Mouse (Mus musculus) CH12.LX (cell line): ENCODE results near the gene Tspan17. TPM values are rescaled to one million over a fixed set of nuclear protein-coding genes. Genes with fewer than 3 reads are reported as not detected.

Experiments used
- DNase-seq: peaks from one replicate; pipeline ENCODE4 v3.0.0-alpha.2; 2013; ENCODE audit errors: extremely low read depth
- H3K27ac ChIP-seq: 2 replicates; pipeline ENCODE4 v1.5.1; 2012; ENCODE audit warnings: low read depth, mild to moderate bottlenecking, control low read depth, moderate library complexity; ENCODE audit not compliant: insufficient read depth
- H3K27me3 ChIP-seq: replicated peaks from 2 replicates; pipeline ENCODE3; 2012; ENCODE audit warnings: inconsistent platforms
- H3K36me3 ChIP-seq, 2 experiments: replicated peaks in 1 of 2; 2 replicates each; pipeline versions ENCODE3 to v1.6.1; 2012; ENCODE audit warnings: inconsistent platforms in 1 of 2, low read length in 1 of 2, mild to moderate bottlenecking in 1 of 2, mixed read lengths in 1 of 2, moderate library complexity in 1 of 2; ENCODE audit not compliant: control insufficient read depth in 1 of 2, insufficient read depth in 1 of 2
- H3K4me1 ChIP-seq, 2 experiments: 2 replicates each; pipeline ENCODE4 v1.6.1; 2012; ENCODE audit warnings: inconsistent platforms in 1 of 2, moderate library complexity in 1 of 2; ENCODE audit not compliant: insufficient read depth in 2 of 2, control insufficient read depth in 1 of 2
- H3K4me2 ChIP-seq: 2 replicates; pipeline ENCODE4 v1.6.1; 2012; ENCODE audit warnings: low read depth, mild to moderate bottlenecking, control low read depth; ENCODE audit not compliant: poor library complexity, insufficient read depth, severe bottlenecking
- H3K4me3 ChIP-seq, 3 experiments: fragments of 150-350 bp in 1 of 3; sonication (generic) in 1 of 3; replicated peaks in 1 of 3; 2 replicates each; pipeline versions ENCODE3 to v1.5.1; 2011 to 2012; ENCODE audit warnings: low read depth in 2 of 3, low read length in 2 of 3, mild to moderate bottlenecking in 2 of 3, moderate library complexity in 2 of 3, control low read depth in 1 of 3, improper control_type of control experiment in 1 of 3, inconsistent platforms in 1 of 3, mixed read lengths in 1 of 3; ENCODE audit not compliant: poor library complexity in 1 of 3
- H3K79me2 ChIP-seq: replicated peaks from 2 replicates; pipeline ENCODE4 v1.6.1; 2012; ENCODE audit warnings: mild to moderate bottlenecking, moderate library complexity; ENCODE audit not compliant: control insufficient read depth, poor library complexity, insufficient read depth, severe bottlenecking; ENCODE audit errors: extremely low read depth
- H3K9ac ChIP-seq: 2 replicates; pipeline ENCODE4 v1.6.1; 2012; ENCODE audit warnings: low read depth, mild to moderate bottlenecking, control low read depth, moderate library complexity; ENCODE audit not compliant: insufficient read depth
- H3K9me3 ChIP-seq: replicated peaks from 2 replicates; pipeline ENCODE3; 2012; ENCODE audit warnings: low read length, inconsistent platforms, mixed read lengths
- CHD2 ChIP-seq: IDR thresholded peaks from 2 replicates; pipeline ENCODE4 v1.6.1; 2011; ENCODE audit warnings: low read length, improper control_type of control experiment
- CTCF ChIP-seq, 2 experiments: IDR thresholded peaks in 1 of 2; conservative IDR thresholded peaks in 1 of 2; 2 replicates each; pipeline ENCODE4 v1.5.1; 2011 to 2012; ENCODE audit warnings: low read depth in 2 of 2, low read length in 2 of 2, improper control_type of control experiment in 1 of 2, inconsistent platforms in 1 of 2, mild to moderate bottlenecking in 1 of 2, moderate library complexity in 1 of 2
- ETS1 ChIP-seq: conservative IDR thresholded peaks from 2 replicates; pipeline ENCODE4 v1.6.1; 2012; ENCODE audit warnings: low read depth, mild to moderate bottlenecking, inconsistent platforms, low read length, improper control_type of control experiment, moderate library complexity
- HCFC1 ChIP-seq: IDR thresholded peaks from 2 replicates; pipeline ENCODE4 v1.6.1; 2012; ENCODE audit warnings: low read depth, mild to moderate bottlenecking, inconsistent platforms, low read length, improper control_type of control experiment
- JUN ChIP-seq: IDR thresholded peaks from 2 replicates; pipeline ENCODE4 v1.6.1; 2011; ENCODE audit warnings: low read depth, mild to moderate bottlenecking, low read length, improper control_type of control experiment, moderate library complexity; ENCODE audit not compliant: insufficient read depth
- KAT2A ChIP-seq: IDR thresholded peaks from 2 replicates; pipeline ENCODE4 v1.6.1; 2012; ENCODE audit warnings: low read length, improper control_type of control experiment, inconsistent platforms; ENCODE audit not compliant: insufficient replicate concordance
- MAZ ChIP-seq: IDR thresholded peaks from 2 replicates; pipeline ENCODE4 v1.6.1; 2012; ENCODE audit warnings: low read depth, mild to moderate bottlenecking, inconsistent platforms, low read length, improper control_type of control experiment, moderate library complexity
- MXI1 ChIP-seq: IDR thresholded peaks from 2 replicates; pipeline ENCODE4 v1.6.1; 2011; ENCODE audit warnings: mild to moderate bottlenecking, low read depth, low read length, improper control_type of control experiment
- NRF1 ChIP-seq: IDR thresholded peaks from 2 replicates; pipeline ENCODE4 v1.6.1; 2014; ENCODE audit warnings: low read depth, mild to moderate bottlenecking, inconsistent platforms, low read length, improper control_type of control experiment, moderate library complexity
- PAX5 ChIP-seq: IDR thresholded peaks from 2 replicates; pipeline ENCODE4 v1.6.1; 2012; ENCODE audit warnings: low read length, inconsistent platforms, mixed read lengths
- RAD21 ChIP-seq: IDR thresholded peaks from 2 replicates; pipeline ENCODE4 v1.6.1; 2011; ENCODE audit warnings: low read depth, mild to moderate bottlenecking, low read length, improper control_type of control experiment, moderate library complexity
- RCOR1 ChIP-seq: conservative IDR thresholded peaks from 2 replicates; pipeline ENCODE4 v1.6.1; 2012; ENCODE audit warnings: low read depth, mild to moderate bottlenecking, inconsistent platforms, low read length, improper control_type of control experiment
- SIN3A ChIP-seq: IDR thresholded peaks from 2 replicates; pipeline ENCODE4 v1.6.1; 2012; ENCODE audit warnings: low read length, improper control_type of control experiment, inconsistent platforms
- SMC3 ChIP-seq: IDR thresholded peaks from 2 replicates; pipeline ENCODE4 v1.6.1; 2011; ENCODE audit warnings: low read depth, low read length, improper control_type of control experiment
- TCF12 ChIP-seq: IDR thresholded peaks from 2 replicates; pipeline ENCODE4 v1.6.1; 2014; ENCODE audit warnings: low read depth, mild to moderate bottlenecking, inconsistent platforms, low read length, improper control_type of control experiment
- UBTF ChIP-seq: IDR thresholded peaks from 2 replicates; pipeline ENCODE4 v1.6.1; 2012; ENCODE audit warnings: low read depth, mild to moderate bottlenecking, inconsistent platforms, low read length, improper control_type of control experiment, moderate library complexity
- ZC3H11A ChIP-seq: IDR thresholded peaks from 2 replicates; pipeline ENCODE4 v1.6.1; 2012; ENCODE audit warnings: low read depth, mild to moderate bottlenecking, inconsistent platforms, low read length, improper control_type of control experiment
- ZMIZ1 ChIP-seq: IDR thresholded peaks from 2 replicates; pipeline ENCODE4 v1.6.1; 2012; ENCODE audit warnings: low read depth, mild to moderate bottlenecking, inconsistent platforms, low read length, improper control_type of control experiment
- dilution Hi-C: fragments of 300-500 bp; cut with MboI; formaldehyde crosslinking; loops from 2 replicates; pipeline ENCODE4 v1.14.3; 2020; ENCODE audit warnings: low sequenced_read_pairs; ENCODE audit not compliant: extremely low pct_unique_long_range_greater_than_20kb, extremely low pct_ligation_motif_present
- in situ Hi-C: fragments of 300-500 bp; cut with MboI; formaldehyde crosslinking; loops from 3 replicates; pipeline ENCODE4 v1.14.3; 2019; ENCODE audit warnings: low sequenced_read_pairs, low pct_ligation_motif_present, low pct_unique_long_range_greater_than_20kb, mixed read lengths
- polyA plus RNA-seq: library from polyadenylated mRNA; unstranded; fragments of >175 nt; gene quantifications from 2 replicates; pipeline ENCODE4 v1.2.1, GENCODE M21; 2012; ENCODE audit warnings: low read depth; ENCODE audit not compliant: insufficient read length
- total RNA-seq, 2 experiments: library from RNA; depleted of rRNA; stranded (reverse); fragments of 300-350 nt in 1 of 2; fragments of >200 nt in 1 of 2; gene quantifications; 2 replicates each; pipeline ENCODE4 v1.2.3; 2012 to 2014

Gene Tspan17
- total and polyA plus RNA-seq, 3 experiments: 0.61 to 0.68 TPM; not detected in 1

GRCm38 (mm10) chr13:54821931-54822330 lies 32.8 kb downstream of the Tspan17 start:
- DNase-seq: no peak
- TF ChIP-seq PAX5: no peak
- TF ChIP-seq MAZ: no peak
- no peak for TF ChIP-seq RAD21
- TF ChIP-seq RCOR1: no peak
- no peak for TF ChIP-seq NRF1
- TF ChIP-seq SIN3A: no peak
- TF ChIP-seq CTCF (conservative IDR thresholded peaks at IDR 0.05 in 1 of 2, IDR thresholded peaks at IDR 0.05 in 1 of 2; ENCODE audit: low read depth in 2 of 2, low read length in 2 of 2): no peak
- no peak for TF ChIP-seq CHD2
- no peak for TF ChIP-seq ZC3H11A
- TF ChIP-seq TCF12: no peak
- TF ChIP-seq, all 38 proteins: peak for 0

GRCm38 (mm10) chr13:54824111-54824931 lies 35.1 kb downstream of the Tspan17 start:
- H3K4me2 ChIP-seq: no peak overlapping the region
- in situ Hi-C loops: no loop called here

More at GRCm38 (mm10) chr13:54821931-54822330, 32.8 kb downstream of the Tspan17 start:
- Histone ChIP-seq H3K9me3 (no peaks in the 10 kb centered on the region), H3K9ac (no peak overlapping the region), H3K79me2 (no peaks in the 10 kb centered on the region), H3K4me2 (no peak overlapping the region), H3K4me3 (no peak overlapping the region), H3K27me3 (peaks cover 48% of the 10 kb centered on the region), H3K27ac (no peak overlapping the region), H3K4me1 (peaks cover 5 to 8% of the 10 kb centered on the region in 2 experiments), H3K36me3 (no peaks in the 10 kb centered on the region)
- in situ Hi-C loops: no loop called here
- dilution Hi-C loops: no loop called here

More at GRCm38 (mm10) chr13:54824111-54824931, 35.1 kb downstream of the Tspan17 start:
- H3K4me1 ChIP-seq: peaks cover 4 to 5% of the 10 kb centered on the region in 2 experiments
- peaks cover 5% of the 10 kb centered on the region for H3K9me3 ChIP-seq
- DNase-seq: no peak
- no peaks in the 10 kb centered on the region for H3K79me2 ChIP-seq
- no peaks in the 10 kb centered on the region for H3K36me3 ChIP-seq
- H3K9ac ChIP-seq: no peak overlapping the region
- H3K27me3 ChIP-seq: peaks cover 42% of the 10 kb centered on the region
- dilution Hi-C loops: no loop called here
- no peak overlapping the region for H3K27ac ChIP-seq
- TF ChIP-seq UBTF (no peak), KAT2A (no peak), NRF1 (no peak), MXI1 (no peak), CTCF (conservative IDR thresholded peaks at IDR 0.05 in 1 of 2, IDR thresholded peaks at IDR 0.05 in 1 of 2; ENCODE audit: low read depth in 2 of 2, low read length in 2 of 2) (no peak), ETS1 (no peak), JUN (no peak), SMC3 (no peak), ZMIZ1 (no peak), HCFC1 (no peak)
- no peak overlapping the region for H3K4me3 ChIP-seq
